Mouse (Mus musculus): ENCODE measurements around the gene Ddx43.
A peak's percentile ranks its signal among the peaks of the same experiment; 100 is the strongest.

Gene Ddx43

GRCm38 (mm10) chr9:78372827-78373504 lies 22.6 kb upstream of the Ddx43 start:
- DNase-seq (ENCODE audit: low spot score) = no peak

GRCm38 (mm10) chr9:78374397-78374796 lies 21.2 kb upstream of the Ddx43 start:
- no peak for DNase-seq (ENCODE audit: low spot score)

- DNase-seq (ENCODE audit: low spot score) = no peak
Observed at GRCm38 (mm10) chr9:78374885-78375389, 20.6 kb upstream of the Ddx43 start.

- DNase-seq (ENCODE audit: low spot score) = no peak
Observed at GRCm38 (mm10) chr9:78375486-78375885, 20.1 kb upstream of the Ddx43 start.

GRCm38 (mm10) chr9:78377546-78377945 lies 18.0 kb upstream of the Ddx43 start:
- DNase-seq (ENCODE audit: low spot score) = no peak

GRCm38 (mm10) chr9:78378113-78378785 lies 17.3 kb upstream of the Ddx43 start, which contains the start of gene Ooep:
Ooep (minus strand) TSS chr9:78378725.
- peak; percentile 5 for DNase-seq (ENCODE audit: low spot score)

- peak; percentile 6 for DNase-seq (ENCODE audit: low spot score)
Observed at GRCm38 (mm10) chr9:78385893-78386292, 9.7 kb upstream of the Ddx43 start.

- no peak for DNase-seq (ENCODE audit: low spot score)
Observed at GRCm38 (mm10) chr9:78386947-78387346, 8.6 kb upstream of the Ddx43 start.

- DNase-seq (ENCODE audit: low spot score) = no peak
Observed at GRCm38 (mm10) chr9:78389981-78390380, 5.6 kb upstream of the Ddx43 start.

- DNase-seq (ENCODE audit: low spot score) = no peak
Observed at GRCm38 (mm10) chr9:78393741-78394140, 1.8 kb upstream of the Ddx43 start.

GRCm38 (mm10) chr9:78394602-78395001 lies 975 bp upstream of the Ddx43 start:
- no peak for DNase-seq (ENCODE audit: low spot score)

GRCm38 (mm10) chr9:78395244-78395629 lies 340 bp upstream of the Ddx43 start:
- DNase-seq (ENCODE audit: low spot score) = no peak

GRCm38 (mm10) chr9:78396517-78396916 lies 940 bp downstream of the Ddx43 start:
- no peak for DNase-seq (ENCODE audit: low spot score)

GRCm38 (mm10) chr9:78400570-78400969 lies 5.0 kb downstream of the Ddx43 start:
- DNase-seq (ENCODE audit: low spot score) = no peak

GRCm38 (mm10) chr9:78401596-78401995 lies 6.0 kb downstream of the Ddx43 start:
- DNase-seq (ENCODE audit: low spot score) = no peak

- no peak for DNase-seq (ENCODE audit: low spot score)
Observed at GRCm38 (mm10) chr9:78427362-78427781, 31.8 kb downstream of the Ddx43 start.

GRCm38 (mm10) chr9:78428185-78428584 lies 32.6 kb downstream of the Ddx43 start:
- no peak for DNase-seq (ENCODE audit: low spot score)

GRCm38 (mm10) chr9:78428870-78429432 lies 33.4 kb downstream of the Ddx43 start:
- no peak for DNase-seq (ENCODE audit: low spot score)

GRCm38 (mm10) chr9:78429551-78429950 lies 34.0 kb downstream of the Ddx43 start:
- DNase-seq (ENCODE audit: low spot score) = no peak

- DNase-seq (ENCODE audit: low spot score) = no peak
Observed at GRCm38 (mm10) chr9:78430486-78430885, 34.9 kb downstream of the Ddx43 start.

- DNase-seq (ENCODE audit: low spot score) = no peak
Observed at GRCm38 (mm10) chr9:78432471-78432870, 36.9 kb downstream of the Ddx43 start.

GRCm38 (mm10) chr9:78439426-78439825 lies 43.8 kb downstream of the Ddx43 start:
- DNase-seq (ENCODE audit: low spot score) = no peak

GRCm38 (mm10) chr9:78442237-78442578 lies 46.6 kb downstream of the Ddx43 start:
- DNase-seq (ENCODE audit: low spot score) = no peak
